Mouse (Mus musculus) gastrocnemius, postnatal 4 days (tissue): ENCODE results near the gene Otud3. TPM values are rescaled to one million over a fixed set of nuclear protein-coding genes. Genes with fewer than 3 reads are reported as not detected.

Experiments
- DNase-seq, 2 experiments: peaks; one replicate each; pipeline ENCODE4 v3.0.0; 2021 to 2022; ENCODE audit warnings: low spot score in 2 of 2, mixed read lengths in 2 of 2
- long read RNA-seq, 2 experiments: library from polyadenylated mRNA; stranded (forward); transcript quantifications; one replicate each; pipeline ENCODE4 v2.0.0; 2021
- total RNA-seq, 2 experiments: library from RNA; stranded (reverse); gene quantifications; 2 replicates each; pipeline ENCODE4 v1.2.3; 2021

Otud3 gene
- total RNA-seq: 1 to 10 TPM; 6.8 to 7.2 TPM
- long read RNA-seq, experiment 1, transcript Otud3-201 (8 exons, 1,668 nt): major isoform, 9 of 12 reads
- long read RNA-seq, experiment 1, partial matches to known transcripts: 1 of 12 reads
- long read RNA-seq, experiment 1, other reads (novel, unspliced or antisense): 2 of 12 reads
- long read RNA-seq, experiment 2, transcript Otud3-201 (8 exons, 1,668 nt): major isoform, 7 of 9 reads
- long read RNA-seq, experiment 2, partial matches to known transcripts: 0 of 9 reads
- long read RNA-seq, experiment 2, other reads (novel, unspliced or antisense): 2 of 9 reads

DNA sequence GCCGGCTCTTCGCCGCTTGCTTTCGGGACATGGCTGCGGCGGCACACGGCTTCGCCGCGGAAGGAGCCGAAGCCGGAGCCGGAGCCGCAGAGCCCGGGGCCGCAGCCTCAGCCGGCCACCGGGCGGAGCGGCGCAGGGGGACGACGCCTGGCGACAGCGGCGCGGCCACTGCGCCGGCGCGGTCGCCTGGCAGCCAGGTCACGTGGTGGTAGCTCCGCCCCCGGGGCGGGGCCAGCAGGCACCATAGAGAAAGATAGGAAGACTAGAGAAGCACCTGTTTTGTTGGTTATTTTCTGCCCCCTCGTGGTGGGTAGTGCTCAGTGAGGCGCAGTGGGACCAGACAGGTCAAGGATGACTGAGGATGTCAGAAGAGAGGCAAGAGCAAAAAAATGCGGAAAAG, at the start of gene Otud3:
Gene Otud3 (minus strand): TSS at position 149 of the 400 bp plus-strand sequence.
- peak; percentile 90 to 93 for DNase-seq

DNA sequence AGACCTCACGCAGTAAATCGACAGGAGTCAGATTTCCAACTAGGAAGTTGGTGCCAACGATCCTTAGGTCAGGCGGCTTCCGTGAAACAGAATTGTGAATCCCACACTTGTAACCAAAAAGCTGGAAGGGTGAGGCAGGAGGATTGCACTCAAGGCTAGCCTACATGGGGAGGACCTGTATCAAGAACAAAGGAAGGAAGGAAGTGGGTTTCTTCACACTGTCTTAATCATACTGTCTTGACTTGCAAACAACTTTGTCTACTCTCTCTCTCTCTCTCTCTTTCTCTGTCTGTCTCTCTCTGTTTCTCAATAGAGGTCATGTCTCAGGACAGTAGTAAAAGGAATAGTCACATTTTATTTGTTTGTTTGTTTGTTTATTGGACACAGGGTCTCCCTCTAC, 49.0 kb upstream of the Otud3 start:
- DNase-seq: no peak

DNA sequence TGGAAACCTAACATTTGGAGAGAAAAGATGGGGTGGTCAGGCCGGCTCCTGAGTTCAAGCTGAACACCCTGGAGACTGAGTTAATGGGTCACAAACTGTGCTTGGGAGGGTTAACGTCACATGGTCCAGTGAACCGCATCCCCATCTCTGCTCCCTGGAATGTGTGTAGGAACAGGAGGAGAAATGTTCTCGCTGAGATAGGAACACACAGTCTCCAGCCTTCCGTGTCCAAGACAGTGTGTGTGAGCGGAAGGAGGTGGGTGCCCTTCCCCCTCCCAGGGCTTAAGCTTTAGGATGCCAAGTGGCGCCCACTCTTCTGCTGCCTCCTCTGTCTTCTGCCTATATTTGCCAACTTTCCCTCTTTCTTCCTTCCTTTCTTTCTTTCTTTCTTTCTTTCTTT, 46.2 kb upstream of the Otud3 start:
- no peak for DNase-seq

DNA sequence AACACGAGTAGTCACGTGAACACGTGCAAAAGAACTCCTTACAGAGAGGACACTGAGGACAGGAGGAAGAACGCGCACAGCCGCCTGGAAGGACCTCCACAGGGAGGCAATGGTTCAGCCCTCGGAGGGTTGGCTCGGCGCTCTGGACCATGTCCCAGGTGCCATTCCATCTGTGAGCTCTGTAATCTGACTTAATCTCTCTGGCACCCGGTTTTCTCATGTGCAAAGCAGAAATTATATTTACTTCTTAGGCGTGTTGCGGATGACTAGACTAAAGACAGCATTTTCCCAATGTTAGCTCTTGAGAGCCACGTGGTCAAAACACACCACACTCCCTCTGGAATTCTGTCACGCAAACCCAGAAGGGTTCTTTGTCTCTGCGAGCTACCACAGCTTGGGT, 45.4 kb upstream of the Otud3 start:
- no peak for DNase-seq

DNA sequence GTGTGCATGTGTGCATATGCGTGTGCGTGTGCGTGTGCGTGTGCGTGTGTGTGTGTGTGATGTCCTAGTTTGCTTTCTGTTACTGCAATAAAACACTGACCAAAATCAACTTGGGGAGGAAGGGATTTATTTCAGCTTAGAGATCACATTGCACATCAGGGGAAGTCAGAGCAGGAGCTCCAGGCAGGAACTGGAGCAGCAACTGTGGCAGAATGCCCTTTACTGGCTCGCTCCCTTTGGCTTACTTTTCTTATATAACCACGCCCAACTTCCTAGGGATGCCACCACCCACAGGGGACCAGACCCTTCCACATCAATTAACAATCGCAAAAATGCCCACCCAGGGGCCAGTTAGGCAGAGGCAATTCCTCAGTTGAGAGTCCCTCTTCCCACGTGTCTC, 44.9 kb upstream of the Otud3 start:
- no peak for DNase-seq

DNA sequence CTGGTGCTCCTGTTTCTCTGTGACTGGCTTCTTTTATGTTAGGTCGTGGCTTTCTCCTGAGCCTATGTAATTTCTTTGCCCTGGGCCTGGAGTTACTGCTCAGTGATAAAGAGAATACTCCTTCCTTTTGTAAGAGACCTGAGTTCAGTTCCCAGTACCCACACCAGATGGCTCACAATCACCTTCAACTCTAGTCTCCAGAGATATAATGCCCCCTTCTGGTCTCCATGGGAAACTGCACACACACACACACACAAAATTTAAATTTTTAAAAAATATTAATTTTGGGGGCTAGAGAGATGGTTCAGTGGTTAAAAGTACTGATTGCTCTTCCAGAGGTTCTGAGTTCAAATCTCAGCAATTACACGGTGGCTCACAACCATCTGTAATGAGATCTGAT, 34.5 kb upstream of the Otud3 start:
- DNase-seq: no peak

DNA sequence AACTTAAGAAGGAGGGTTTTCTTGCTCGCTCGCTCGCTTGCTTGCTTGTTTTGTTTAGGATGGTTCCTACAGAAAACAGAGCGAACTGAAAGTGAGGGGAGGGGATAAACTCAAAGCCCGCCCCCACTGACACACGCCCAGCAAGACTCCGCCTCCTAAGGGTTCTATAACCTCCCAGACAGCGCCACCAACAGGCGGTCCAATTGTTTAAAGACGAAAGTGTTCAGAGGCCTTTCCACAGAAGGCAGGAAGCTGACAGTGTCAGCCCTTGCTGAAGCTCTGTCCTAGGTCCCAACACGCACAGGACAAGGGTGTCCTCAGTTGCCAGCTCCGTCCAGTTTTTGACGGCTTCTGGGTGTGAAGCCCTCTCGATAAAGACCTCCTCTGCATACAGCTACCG, 30.0 kb upstream of the Otud3 start:
- peak; percentile 46 to 74 for DNase-seq

DNA sequence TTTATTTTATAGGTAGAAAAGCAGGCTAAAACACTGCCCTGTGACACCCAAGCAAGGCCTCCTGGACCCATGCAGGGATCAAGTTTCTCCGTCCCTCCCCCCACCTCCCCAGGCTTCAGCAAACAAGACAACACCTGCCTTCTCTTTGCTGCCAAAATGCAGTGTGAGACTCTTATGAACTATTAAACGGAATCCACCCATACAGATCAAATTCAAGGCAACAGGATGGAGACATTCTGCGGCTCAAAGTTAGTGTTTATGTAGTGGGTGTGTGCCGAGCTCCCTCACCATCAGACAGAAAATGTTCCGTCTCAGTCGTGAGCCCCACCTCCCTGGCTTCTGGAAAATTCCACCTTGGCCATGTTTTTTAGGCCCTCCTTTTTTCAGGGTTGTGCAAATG, 28.2 kb upstream of the Otud3 start:
- DNase-seq: no peak

DNA sequence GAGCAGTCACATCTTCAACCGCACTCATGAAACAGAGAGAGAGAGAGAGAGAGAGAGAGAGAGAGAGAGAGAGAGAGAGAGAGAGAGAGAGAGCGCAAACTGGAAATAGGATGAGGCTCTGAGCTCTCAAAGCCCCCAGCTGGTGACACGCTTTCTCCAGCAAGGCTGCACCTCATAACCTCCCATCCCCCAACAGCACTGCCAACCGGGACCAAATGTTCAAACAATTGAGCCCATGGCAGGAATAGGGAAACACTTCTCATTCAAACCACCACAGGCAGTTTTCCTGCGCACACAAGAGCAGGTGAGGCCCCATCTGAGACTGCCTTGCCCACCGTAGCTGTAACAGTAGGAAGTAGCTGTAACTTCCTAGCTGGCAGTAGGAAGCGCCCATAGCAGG, 27.7 kb upstream of the Otud3 start:
- DNase-seq: no peak

DNA sequence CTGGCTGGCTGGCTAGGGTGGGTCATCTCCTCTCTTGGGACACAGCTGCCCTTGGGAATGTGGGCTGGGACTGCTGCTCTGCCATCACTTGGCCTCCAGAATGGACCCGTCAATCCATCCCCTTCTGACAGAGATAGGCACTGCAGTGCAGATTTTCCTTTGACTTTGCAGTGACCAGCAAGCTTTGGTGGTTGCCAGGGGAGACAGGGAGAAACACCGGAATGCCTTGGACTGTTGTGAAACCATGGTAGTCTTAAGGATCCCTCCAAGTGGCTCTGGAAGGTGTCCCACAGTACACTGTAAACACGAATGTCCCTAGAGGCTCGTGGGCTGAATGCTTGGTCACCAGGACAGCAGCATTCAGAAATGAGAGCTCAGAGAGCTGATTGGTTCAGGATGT, 25.7 kb upstream of the Otud3 start:
- DNase-seq: no peak

DNA sequence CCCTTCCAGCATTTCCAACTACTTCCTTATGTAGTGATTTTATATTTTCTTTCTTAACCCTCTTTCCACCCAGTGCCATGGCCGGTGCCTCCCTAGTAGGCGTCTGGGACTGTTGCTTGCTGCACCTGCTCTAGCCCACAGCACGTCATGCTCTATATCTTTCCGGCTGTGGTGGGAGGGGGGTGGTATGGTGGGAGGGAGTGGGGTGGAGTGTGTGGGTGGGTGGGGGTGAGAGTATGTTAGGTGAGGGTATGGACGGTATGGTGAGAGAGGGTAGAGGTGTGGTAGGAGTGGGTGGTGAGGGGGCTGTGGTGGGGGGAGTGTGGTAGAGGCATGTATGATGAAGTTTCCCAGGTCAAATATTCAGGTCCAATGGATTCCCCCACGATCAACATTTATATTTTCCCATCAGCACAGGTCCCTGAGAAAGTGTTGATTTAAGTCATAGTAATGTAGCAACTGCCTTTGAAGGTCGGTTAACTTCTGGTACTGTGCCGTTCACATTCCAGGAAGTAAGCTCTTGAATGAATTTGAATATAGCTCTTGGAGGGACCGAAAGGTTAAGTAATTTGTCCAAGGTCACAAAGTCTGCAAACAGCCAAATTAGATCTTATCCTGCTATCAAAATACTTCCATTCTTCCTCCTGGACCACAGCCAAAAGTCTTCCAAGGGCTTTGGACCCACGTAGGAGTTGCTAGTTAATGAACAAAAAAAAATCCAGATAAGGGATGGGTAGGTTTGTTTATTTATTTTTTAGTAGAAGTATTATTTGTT, 24.9 kb upstream of the Otud3 start:
- no peak for DNase-seq

DNA sequence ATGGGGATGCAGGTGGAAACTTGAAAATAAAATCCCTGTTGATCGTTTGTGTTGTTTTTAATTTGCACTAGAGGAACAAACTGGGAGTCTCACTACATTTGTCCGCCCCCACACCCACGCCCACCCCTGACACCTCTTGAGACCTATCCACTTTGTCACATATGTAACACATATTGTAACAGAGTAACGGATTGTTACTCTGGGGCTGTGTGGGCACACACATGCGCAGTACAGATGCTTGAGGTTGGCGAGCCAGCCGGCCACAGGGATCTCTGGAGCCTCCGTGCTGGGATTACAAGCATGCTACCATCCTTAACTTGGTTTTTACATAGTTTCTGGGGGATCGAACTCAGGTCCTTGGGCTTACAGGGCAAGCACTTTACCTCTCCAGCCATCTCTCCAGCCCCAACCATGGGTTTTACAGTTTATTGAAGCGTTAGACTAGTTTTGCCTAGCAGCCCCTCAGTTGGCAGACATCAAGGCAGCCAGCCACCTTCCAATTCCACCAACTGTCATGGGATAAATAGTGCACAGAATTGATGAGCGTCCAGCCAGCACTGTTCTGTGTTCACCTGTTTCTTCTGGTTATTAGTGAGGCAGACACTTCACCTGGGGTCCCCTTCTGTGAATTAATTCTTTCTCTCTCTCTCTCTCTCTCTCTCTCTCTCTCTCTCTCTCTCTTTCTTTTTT, 20.9 kb upstream of the Otud3 start:
- no peak for DNase-seq

DNA sequence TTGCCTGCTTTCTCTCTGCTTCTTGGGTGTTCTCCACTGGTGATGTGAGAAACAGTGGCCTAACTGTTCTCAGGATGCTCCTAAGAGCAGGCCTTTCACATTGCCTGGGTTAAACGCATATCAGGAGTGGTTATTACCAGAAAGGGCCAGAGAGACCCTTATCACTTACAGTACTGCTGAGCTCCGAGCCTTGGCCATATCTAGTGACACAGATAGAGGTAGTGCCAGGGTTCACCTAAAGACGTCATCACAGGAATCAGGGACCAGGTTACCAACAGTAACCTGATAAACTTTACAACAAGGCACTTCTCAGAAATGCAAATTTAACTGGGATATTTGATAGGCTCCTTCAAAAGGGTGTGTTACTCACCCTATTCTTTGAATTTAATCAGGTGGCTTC, 20.1 kb upstream of the Otud3 start:
- no peak for DNase-seq

DNA sequence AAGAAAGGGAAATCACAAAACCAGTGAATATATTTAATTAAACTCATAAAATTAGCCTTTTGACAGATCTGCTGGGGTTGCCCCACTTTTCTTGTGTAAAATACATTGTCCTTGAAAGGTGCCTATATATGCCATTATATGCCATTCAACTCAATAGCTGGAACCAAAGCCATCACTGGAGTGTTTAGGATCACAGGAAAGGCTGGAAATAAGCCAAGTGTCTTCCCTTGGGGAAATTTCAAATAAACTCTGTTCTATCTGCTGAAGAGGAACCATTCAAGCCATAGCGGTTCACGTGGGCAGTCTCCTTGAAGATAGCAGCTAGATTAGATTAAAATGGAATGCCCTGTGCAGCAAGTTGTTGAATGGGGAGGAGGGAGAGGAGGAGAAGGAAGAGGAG, 11.8 kb upstream of the Otud3 start:
- DNase-seq: no peak

DNA sequence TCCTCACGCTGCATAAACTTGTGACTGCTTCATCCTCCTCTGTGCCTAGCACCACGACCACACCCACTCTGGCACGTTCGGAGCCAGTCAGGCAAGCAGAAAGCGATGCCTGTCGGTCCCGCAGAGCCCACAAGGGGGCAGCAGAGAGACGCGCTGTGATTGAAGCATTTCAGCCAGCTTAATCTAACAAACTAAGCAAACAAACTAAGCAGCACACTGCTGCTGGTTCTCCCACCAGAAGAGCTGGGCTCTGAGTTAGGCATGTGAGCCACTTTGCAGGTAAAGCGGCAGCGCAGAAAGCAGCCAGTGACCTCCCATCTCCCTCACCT, 8.3 kb upstream of the Otud3 start:
- peak; percentile 95 for DNase-seq

DNA sequence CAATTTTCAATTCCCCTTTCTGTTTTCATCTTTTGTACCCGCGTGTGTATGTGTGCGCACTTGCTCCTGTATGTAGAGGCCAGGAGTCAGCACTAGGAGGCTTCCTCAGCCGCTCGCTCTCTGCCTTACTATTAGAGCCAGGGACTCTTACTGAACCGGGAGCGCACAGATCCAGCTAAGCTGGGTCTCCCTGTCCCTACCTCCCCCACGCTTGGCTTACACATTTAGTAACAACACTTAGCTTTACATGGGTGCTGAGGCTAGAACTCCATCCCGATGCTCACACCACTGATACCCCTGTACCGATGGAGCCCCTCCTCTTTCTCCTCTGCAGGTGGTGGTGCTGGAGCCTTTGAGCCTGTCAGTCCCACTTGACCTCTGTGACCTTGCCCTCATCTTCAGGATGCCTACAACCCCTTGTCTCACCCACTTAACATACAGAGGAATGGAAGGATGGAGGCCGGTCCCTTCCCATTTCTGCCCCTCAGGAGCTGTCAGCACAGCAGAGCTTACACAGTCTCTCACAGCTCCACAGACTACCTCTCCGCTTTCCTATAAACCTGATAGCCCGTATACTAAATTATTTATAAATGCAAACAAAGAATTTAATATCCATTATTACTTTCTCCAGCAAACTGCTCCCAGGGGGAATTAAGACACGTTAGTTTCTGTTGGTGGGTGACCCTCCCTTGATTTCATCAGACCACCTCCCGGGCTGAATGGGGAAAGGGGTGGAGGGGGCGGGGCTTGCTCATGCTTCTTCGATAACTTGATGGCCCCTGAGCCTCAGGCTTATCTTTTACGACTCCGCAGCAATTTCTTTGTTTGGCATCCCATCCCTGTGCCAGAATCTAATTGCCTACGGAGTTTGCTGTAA, 7.7 kb upstream of the Otud3 start:
- no peak for DNase-seq

DNA sequence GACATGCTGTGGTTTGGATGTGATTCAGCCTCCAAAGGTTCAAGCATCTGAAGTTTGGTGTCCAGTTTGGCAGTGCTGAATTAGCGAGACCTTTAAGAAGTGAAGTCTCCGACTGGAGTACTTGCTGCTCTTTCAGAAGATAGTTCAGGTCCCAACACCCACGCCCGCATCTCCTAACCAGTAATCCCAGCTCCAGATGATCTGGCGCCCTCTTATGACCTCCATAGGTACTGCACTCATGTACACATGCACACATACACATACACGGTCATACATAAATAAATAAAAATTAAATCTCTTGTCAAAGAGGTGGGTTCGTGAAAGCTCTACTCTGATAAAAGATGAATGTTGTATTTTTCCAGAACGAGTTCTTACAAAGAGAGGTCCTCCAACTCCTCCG, 3.5 kb upstream of the Otud3 start:
- no peak for DNase-seq

DNA sequence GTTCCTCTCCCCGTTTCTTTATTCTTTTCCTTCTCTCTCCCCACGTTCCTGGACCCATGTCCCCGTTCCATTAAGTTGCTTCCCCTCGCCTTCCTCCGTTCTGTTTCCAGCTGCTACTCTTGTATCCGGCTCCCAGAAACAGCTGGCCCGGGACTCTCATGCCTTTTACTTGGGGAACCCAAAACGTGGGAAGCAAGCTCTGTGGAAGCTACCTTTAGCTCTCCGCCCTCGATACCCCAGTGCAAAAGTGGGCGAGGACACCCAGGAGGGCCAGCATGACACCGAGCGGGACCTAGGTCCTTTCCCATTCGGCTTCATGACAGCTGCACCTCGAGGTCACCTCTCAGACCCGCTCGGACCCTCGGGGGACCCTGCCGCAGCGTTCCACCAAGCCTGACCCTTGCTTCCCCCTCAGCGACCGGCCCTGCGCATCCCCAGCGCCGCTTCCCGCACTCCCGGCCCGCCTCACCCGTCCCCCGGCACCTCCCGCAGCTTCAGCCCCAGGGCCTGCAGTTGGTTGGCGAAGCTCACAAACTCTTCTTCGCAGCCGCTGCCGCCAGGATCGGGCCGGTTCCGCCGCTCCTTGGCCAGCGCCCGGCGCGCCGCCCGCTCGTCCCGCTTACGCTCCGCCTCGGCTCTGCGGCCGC, 481 bp downstream of the Otud3 start:
- peak; percentile 41 to 48 for DNase-seq

DNA sequence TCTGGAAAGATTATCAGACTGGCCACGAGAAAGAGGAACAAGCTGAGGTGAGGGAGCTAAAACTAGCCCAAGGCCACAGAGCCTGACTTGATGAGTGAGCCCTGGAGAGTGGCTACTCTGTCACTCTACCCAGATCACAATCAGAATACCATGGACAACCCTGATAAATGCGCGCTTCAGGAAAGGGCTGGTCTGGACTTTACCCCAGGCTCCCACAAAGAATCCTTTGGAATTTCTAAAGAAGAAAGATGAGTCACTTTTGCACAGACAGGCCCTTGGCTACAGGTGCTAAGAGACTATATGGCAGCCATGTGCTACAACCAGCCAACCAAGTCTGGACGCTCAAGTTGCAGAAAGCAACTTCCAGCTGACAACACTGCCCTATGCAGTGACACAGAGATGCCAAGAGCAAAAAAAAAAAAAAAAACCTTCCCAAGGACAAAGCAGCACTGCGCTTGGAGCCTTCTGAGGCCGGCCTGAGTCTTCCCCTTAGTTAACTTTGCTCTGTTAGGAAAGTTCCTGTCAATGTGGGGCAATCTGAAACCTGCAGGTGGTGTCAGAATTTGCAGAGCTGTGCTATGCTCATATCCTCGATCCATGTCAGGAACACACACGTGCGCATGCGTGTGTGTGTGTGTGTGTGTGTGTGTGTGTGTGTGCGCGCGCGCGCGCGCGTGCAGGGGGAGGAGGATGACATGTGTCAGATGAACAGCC, 8.0 kb downstream of the Otud3 start:
- no peak for DNase-seq

DNA sequence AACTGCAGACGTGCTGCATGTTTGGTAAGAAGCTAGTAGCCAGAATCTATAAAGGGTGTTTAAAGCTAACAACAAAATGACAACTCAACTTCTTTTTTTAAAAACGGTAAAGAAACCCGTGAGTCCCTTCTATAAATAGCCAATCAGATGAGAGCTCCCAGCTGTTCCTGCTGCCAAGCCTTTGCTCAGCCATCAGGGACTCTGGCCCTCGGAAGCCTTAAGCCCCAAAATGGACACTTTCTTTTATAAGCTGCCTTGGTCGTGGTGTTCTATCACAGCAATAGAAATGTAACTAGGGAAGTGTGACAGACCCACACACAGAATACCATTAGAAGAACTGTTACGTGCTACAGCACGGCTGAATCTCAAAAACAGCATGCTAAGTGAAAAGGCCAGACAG, 14.4 kb downstream of the Otud3 start:
- DNase-seq: no peak
